Mouse (Mus musculus) WW6 (cell line): ENCODE results near the gene Frmd4a.

ENCODE experiments used
- DNase-seq: peaks from one replicate; pipeline ENCODE4 v3.0.0-alpha.2; 2013; ENCODE audit warnings: low read depth, low spot score

The Frmd4a gene

DNA sequence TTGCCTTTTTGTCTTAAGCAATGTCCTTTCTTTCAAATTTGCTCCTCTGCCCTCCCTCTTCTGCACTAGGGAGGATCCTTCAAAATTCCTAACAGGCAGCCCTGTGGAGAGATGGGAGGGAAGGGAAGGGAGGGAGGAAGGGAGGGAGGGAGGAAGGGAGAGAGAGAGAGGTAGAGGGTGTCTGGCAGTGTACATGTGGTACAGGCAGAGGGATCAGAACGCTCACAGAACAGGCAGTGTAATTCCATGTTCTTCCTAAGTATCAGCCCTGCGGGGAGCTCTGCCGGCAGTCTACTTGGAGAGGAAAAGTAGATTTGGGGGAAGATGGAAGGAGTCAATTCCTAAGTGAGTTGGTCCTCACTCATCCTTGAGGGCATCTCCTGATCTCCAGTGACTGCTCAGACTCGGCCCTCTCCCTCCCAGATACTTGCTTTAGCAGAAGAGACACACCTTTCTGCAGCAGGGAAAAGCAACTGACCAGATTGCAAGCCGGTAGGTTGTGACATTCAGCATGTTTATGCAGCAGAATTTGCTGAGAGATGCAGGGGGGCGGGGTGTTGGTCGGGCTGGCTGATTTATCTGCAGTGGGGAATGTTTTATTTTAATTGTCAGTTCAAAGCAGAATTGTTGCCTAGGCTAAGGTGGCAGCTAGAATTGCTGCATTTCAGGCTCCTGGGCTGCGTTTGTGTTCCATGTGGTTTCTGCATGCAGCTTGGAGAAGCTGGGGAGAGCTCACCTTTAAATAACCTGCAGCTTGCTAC, at the start of gene Frmd4a:
Frmd4a (plus strand) TSS at position 190 of the 761 bp plus-strand sequence.
- no peak for DNase-seq

DNA sequence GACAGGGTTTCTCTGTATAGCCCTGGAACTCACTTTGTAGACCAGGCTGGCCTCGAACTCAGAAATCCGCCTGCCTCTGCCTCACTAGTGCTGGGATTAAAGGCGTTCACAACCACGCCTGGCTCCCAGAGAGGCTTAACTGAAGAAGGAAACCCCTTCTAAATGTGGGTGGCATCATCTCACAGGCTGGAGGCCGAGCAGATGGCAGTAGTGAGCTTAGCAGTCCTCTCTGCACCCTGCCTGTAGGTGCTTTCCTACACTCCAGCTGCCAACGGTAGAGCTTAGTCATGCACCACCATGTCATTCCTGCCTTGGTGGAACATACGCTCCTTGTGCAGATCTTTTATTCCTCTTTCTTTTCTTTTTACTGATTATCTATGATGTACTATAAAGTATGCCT, 28.6 kb upstream of the Frmd4a start:
- no peak for DNase-seq

DNA sequence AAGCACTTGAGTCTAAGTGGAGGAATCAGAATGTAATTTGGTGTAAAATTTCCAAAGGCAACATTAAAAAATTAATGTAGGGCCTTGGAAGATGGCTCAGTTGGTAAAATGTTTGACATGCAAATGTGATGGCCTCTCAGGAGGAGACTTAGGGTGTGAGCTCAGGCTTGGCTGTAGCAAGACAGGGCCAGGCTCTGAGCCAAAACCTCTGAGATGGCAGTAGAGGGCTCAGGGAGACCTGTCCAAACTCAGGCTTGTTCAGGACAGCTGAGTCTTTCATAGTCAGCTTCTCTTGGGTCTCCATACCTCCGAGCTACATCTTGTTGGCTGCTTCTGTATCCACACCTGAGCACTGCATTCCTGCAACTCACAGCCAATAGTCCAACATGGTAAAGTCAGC, 27.1 kb upstream of the Frmd4a start:
- no peak for DNase-seq

DNA sequence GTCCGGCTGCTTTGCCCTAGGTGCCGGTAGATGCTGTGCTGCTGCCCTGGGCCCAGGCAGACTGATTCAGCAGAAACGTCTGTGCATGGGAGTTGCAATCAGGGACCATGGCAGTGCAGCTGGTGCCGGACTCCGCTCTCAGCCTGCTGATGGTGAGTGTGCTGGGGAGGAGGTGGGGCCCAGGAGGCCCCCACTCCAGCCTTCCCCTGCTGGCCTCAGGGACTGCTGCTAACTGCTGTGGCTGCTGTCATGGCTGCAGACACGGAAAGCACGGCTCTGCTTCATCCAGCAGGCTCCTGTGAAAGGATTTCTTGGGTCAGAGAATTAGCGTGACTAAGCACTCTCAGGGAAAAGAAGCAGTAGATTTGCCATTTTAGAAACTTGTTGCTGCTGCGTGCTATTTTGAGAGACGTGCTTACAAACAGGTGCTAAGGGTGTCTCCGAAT, 937 bp downstream of the Frmd4a start:
- DNase-seq, result no peak

DNA sequence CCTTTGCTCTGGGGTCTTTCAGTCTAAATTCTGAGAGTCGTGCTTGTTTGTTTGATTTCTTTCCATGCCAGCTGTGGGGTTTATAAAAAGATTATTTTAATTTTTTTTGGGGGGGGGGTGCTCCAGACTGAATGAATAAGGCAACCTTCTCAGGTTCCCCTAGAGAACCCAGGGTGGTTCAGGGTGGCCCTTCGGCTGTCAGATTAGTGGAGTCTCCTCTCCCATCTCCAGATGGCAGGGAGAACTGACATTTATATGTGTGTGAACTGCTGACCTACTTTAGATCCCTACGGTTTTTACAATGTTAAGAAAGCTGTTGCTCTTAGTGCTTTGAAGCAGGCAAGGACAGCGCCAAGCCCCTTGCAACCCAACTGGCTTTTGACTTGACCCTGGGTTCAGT, 1.4 kb downstream of the Frmd4a start:
- no peak for DNase-seq

DNA sequence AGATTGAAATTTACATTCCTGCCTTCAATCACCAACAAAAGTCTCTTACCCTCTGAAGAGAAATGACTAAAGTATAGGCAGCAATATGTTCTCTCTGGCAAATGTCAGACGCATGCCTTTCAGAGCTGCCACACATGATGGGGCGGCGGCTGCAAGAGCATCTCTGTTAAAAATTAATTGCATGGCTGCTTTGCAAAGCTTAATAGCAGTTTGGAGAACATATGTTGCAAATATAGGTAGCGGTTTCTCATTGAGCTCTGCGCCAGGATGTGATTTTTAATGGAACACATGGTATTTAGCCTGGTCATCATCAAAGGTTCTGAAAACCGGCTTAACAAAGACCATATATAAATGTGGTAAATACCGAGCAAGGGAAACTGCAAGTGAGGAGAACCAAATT, 7.4 kb downstream of the Frmd4a start:
- DNase-seq, result no peak

DNA sequence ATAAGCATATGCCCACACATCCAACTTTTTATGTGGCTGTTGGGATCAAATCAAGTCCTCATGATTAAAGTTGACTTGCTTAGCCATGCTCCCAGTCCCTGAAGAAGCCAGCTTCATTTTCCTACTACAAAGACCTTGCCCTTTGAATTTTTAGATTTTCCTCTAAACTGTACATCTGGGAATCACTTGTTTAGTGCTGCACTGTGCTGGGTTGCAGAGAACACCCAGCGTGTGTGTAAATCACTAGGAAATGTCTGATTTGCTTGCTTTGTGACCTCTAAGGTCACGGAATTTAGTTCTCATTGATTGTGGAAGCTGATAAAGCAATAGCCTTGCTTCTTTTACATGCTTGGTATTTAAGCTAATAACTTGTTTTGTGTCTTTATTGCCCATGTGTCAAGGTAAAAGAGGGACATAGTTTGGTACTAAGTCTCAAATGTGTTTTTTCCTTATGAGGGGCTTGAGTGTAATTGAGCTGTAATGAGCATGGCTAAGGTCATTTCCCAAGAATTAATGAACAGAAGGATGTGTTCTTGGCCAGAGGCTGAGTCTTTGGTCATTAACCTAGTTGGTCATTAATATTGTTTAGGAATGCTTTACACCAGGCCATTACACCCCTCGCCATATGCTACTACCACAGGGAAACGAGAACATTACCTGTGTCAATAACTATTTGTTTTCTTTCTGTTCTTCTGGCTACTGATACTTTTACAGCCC, 11.7 kb downstream of the Frmd4a start:
- no peak for DNase-seq

DNA sequence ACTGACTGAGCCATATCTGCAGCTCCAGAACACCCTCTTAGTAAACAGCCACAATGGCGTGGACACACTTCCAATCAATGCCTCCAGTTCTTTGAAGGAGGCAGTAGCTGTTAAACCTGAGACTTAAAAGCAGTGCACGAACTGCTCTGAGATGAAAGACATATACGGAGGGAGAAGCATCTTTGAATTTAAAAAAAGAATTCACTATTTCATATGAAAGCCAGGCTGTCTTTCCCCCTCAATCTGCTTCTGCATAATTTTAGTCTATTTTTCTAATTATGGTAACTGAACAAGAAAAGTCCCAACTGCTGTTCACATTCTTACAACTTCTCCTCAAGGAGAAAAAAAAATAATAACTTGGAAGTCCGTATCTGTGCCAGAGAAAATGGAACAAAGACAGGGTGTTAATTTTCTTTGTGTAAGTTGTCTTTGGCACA, 18.7 kb downstream of the Frmd4a start:
- DNase-seq, result no peak

DNA sequence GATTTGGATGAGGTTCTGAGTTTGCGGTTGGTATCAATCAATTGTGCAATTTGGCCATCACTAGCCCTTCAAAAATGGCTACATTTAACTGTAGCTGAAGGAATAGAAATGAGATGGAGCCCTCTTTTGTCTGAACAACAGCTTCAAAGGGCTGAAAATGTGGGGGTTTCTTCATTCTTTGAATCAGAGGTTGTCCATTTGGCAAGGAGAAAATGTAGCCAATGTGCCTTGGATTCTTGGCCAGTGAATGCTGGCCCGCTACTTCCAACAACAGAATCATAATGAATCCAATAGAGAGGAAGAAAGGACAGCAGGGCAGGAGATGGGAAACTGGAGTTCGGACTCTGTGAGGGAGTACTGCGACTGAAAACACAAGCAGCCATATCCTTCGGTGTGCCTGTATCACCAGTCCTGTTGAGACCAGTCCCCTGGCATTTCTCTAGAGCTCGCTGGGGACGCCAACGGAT, 19.2 kb downstream of the Frmd4a start:
- DNase-seq, result no peak

DNA sequence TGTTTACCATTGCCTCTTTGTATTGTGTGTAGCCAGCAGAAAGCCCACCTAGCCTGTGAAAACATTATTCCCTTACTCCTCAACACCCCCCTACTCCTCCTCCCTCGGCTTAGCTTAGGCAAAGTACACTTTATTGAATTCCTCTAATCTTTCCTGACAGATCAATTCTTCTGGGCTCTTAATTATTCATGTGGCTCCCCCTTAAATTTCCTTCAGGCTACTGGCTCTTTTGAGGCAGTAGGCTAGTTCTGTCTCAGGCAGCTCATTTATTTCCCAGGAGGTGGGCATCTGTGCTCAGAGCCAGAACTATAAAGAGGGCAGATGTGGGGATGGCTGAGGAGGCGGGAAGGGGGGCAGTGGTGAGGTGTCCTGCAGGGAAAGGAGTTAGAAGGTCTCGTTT, 24.5 kb downstream of the Frmd4a start:
- DNase-seq, result no peak

DNA sequence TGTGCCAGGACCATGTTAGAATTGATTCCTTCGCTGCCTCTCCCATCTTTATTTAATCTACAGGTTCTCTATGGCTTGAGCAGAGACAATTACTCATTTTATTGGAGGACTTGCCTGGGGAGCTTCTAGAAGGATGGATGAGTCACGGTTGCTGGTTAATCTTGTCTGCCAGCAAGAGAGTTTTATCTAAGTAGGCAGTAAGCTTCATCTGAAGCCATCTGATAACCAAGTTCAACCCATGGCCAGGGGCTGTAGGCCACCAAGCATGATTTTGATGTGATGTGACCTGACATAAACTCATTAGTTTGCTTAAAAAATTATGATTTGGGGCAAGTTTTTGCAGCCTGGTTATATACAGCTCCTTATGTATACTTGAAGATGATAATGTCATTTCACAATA, 38.0 kb downstream of the Frmd4a start:
- DNase-seq, result no peak

DNA sequence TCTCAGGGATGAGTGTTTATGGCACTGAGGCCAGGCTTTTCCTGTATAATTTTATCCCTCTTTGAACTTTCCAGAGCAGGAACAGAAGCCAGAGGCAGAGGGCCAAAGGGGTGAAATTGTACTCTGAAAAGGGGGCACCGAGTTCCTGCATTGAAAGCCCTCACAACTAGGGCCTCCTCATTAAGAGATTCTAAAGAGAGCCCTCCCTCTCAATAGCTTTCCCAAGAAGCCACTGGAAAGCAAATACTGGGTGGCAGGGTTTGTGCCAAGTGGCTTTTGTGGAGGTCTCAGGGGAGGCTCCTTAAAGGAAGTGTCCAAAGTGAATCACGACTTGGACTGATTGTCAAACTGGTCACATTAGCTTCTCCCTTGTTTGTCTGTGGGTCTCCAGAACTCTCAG, 43.2 kb downstream of the Frmd4a start:
- DNase-seq, result no peak

DNA sequence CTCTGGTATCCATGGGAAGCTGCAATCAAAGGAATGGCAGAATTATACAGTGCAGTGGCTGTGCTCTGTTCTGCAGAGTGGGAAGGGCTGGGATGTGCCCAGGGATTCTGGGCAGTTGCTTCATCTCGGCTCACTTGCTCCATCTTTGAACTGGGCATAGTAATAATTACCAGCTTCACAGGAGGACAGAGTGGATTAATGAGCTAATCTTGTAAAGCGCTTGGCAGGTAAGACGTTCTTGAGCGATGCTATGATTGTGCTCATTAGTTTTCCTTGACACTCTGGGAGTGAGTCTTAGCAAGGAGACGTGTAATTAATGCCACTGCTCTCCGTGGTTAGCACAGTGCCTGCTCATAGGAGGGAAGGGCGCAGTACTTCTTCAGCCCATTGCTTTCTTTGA, 54.3 kb downstream of the Frmd4a start:
- DNase-seq, result no peak

DNA sequence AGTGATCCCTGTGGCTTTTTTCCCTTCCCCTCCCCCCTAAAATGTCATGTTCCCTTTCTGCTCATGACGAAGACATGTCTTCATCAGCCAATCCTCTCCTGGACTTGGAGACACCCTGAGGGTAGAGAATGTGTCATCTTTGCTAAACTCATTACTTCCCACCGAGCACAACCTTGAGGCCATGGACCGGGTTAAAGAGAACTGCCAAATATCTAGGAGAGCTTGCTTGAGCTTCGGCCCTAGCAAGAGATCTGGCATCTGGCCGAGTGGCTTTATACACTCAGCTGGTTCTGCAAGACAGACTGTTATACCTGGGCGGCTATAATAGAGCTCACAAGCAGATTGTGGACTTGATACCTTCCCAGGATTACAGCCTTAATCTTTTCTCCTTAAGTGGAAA, 66.4 kb downstream of the Frmd4a start:
- no peak for DNase-seq

DNA sequence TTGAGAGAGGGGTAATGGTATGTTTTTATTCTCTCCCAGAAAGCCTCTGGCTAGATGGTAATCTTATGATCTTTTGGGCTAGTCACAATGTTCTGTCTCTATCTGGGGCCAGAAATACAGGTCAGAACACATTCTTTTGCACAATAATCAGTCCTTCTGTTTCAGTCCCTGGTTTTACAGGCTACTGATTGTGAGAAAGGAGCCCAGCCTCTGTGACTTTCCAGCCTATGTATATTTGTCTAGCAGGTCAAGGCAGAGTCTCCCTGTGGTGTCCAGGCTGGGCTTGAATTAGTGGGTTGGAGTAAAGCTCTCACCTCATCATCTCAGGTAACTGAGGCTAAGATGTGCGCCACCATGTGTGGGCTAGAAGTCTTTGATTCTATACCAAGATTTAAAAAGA, 80.1 kb downstream of the Frmd4a start:
- DNase-seq, result no peak

DNA sequence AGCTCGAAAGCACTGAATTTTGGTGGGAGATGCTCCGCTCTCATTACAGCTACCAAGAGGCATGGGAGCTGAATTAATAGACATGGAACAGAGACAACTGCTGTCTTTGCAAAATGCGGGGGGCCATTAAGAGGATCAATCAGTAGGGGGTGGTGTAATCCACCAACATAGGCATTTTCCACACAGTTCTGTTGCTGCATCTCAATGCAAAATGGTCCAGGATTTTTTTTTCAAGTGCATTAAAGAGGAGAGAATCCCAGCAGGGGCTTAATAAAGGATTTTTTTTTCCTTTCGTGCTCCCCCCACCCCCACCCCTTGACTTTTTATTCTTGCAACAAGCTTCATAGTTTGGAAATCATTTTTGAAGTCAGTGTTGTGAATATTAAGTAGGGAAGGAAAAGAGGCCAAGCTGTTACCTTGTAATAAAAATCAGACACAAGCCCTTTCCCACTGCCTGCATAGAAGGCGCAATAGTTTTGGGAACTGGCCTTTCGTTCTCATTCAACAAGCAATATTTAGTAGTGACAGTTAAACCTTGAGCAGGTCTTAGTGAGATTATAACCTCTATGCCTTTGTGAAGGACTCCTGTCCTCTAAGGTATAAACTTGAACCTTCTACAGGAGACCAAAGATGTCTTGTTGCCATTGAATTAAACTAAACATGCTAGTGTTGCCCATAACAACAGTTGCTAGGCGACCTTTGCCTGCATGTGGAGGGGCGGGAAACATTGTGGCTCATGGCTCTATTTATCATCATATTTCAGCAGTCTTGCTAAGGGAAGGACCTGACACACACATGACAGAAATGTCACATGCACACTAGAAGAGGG, 81.6 kb downstream of the Frmd4a start:
- no peak for DNase-seq

DNA sequence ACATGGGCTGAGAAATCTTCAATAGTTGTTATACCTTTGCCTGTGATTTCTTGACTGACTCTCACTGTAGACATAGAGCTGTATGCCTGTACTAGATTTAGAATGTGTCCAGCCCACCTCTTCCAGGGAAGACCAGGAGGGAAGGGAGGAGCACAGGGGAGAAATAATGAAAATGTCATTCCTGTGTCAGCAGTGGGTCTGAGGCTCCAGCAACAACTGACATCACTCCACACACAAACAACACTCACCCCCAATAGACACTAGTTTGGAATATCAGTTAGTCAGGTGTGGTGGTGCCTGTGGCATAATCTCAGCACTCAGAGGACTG, 82.2 kb downstream of the Frmd4a start:
- no peak for DNase-seq

DNA sequence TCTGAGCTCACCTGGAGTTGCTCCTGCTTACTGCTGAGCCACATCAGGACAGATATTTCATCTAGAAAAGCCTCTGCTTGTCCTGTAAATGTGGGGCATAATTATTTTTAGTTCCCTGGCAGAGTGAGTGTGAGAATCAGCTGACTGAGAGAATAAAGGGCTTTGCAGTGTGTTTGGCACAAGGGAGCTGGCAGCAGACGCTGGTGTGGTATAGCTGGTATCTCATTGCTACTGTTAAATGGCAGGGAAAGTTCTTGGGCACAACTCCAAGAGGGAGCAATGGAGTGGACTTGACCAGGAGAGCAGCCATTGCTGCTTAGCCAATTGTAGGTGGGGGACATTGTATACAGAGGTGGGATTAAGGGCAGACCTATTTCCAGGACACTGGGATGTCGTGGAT, 83.9 kb downstream of the Frmd4a start:
- DNase-seq, result no peak

DNA sequence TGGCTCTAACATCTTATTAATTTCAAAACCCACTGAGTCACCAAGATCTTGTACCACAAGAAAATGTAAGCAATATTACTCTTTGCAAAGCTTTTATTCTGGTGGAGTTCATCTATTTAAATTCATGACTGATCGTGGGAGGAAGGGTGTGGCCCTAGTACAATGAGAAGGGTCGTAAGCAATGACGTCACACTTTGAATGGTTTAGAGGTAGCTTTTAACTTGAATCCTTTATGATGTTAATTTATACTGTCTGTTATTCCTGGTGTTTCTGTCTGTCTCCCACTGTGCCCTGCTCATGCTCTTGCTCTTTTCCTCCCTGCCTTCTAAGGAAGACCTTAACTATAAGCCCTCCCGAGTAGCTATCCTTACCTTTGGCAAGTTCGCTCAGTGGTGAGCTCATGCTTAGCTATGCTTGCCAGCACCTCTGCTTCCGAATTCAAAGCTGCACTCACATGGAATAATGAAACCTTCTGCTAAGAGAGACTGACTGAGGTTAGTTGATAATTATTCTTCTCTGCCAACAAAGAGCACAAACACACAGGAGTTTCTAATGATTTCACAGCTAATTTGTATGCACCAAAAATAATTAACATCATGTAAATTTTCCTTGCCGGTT, 95.9 kb downstream of the Frmd4a start:
- no peak for DNase-seq

DNA sequence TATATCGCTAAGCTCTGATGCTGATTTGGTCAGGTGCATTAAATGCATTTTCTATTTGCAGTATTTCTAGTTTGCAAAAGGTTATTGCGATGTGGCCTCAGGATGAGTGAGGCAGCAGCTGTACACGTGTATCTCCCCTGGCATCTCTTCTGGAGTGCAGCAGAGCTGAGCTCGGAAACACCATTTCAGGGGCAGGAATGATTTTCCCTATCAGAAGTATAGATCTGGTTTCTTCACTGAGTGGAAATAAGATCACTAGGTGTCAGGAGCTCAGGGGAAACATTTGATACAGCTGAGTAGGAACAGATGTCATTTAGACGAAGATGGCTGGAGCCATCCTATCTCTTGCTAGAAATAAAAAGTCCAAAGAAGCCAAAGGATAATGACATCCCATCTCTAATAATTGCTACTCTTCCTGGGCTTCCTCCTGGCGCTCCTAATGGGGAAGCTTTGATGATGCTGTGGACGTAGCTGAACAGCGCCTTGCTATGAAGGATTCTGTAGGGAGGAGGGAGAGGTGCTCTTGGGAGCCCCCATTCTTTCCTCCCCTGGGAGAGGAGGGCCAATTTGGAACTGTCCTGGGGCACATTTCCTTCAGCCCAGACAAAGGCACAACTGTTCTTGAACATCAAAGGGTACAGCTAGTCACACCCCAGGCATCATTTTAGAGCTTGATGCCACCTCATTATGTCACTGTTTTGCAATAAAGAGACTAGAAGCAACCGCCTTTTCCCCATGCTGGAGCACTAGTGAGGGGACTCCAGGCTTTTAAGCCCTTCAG, 102.4 kb downstream of the Frmd4a start:
- no peak for DNase-seq

DNA sequence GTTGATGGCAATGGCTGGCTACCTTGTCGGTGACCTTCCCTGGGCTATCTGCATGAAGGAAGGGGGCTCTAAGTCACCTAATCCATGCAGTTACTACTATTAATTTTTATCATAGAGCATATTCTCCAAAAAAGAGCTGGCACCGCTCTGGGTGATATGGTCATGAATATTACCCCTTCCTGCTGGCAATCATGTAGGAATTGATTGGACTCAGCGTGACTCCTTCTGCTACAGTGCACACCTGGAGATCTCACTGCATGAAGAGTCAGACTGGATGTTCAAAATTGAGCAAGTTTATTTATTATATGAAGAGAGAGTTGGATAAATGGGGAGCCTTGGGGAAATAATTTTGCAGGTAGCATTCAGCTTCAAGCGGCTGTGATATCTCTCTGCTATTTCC, 113.7 kb downstream of the Frmd4a start:
- DNase-seq, result no peak
